In genomic region chr13:94873111-94874038, GRCm38 (mm10) we compare ENCODE assay signal across 11 mouse cellular contexts. TPM values are rescaled to one million over a fixed set of nuclear protein-coding genes. Genes with fewer than 3 reads are reported as not detected.
DNase-seq lines count a peak whose midpoint lies in the region; ATAC-seq and TF ChIP-seq lines count a peak whose summit lies in the region.
"Had no signal": no experiment of that assay in that cellular context is flagged by ENCODE, and none has a peak within 500 bp of the region (broad histone marks: within the 10 kb centered on the region; RNA-seq: fewer than 3 reads in every experiment).

No protein-coding gene starts in this region.

- no peak for DNase-seq in heart, adult 2 months
- peak; percentile 54 for DNase-seq in ES-CJ7 (ENCODE audit: low read depth, low spot score)
- no peak for DNase-seq in spleen, postnatal 36 days (ENCODE audit: low spot score in 2 of 2)
- DNase-seq in urinary bladder, postnatal 4 days (ENCODE audit: low spot score in 2 of 2) = no peak
- DNase-seq in spleen, adult 12 weeks (ENCODE audit: low spot score) = no peak
- DNase-seq: kidney, postnatal 25 days had no signal

- no peak for ATAC-seq in heart, embryonic 15.5 days (replicated peaks; ENCODE audit: insufficient number of reproducible peaks, insufficient read depth, low FRiP score, low read depth)
- ATAC-seq in erythroid progenitor cell, adult 5-6 weeks (replicated peaks; ENCODE audit: low FRiP score, poor library complexity, severe bottlenecking) = 0 out of 2 replicates have a peak, but pooled peaks have one; percentile 19
- ATAC-seq in limb, embryonic 13.5 days (ENCODE audit: low FRiP score, low read depth) = no peak

- WGBS in heart, embryonic 15.5 days = 2% methylated on average over 54 of the region's 54 CpGs
- 2% methylated on average over 54 of the region's 54 CpGs for WGBS in heart, adult 2 months
- under 1% methylated on average over 54 of the region's 54 CpGs for WGBS in limb, embryonic 13.5 days

- intact Hi-C loops in heart, adult 2 months (cut with DNase I) = no loop called here

- TF ChIP-seq EP300 in heart, adult 2 months (IDR thresholded peaks at IDR 0.05; ENCODE audit: insufficient read depth, low read depth, low read length) = no peak

- no peak for TF ChIP-seq CTCF in heart, adult 2 months (IDR thresholded peaks at IDR 0.05)

- peaks cover 93% of the 10 kb centered on the region for H3K27me3 ChIP-seq in heart, embryonic 15.5 days
- peaks cover 40% of the 10 kb centered on the region for H3K27me3 ChIP-seq in heart, adult 2 months (ENCODE audit: control insufficient read depth, insufficient read depth, low read length)
- H3K27me3 ChIP-seq in limb, embryonic 13.5 days = peaks cover 95% of the 10 kb centered on the region
- H3K27me3 ChIP-seq: CH12.LX had no signal

- H3K9me3 ChIP-seq in heart, embryonic 15.5 days (replicated peaks) = no peaks in the 10 kb centered on the region
- no peaks in the 10 kb centered on the region for H3K9me3 ChIP-seq in limb, embryonic 13.5 days
- H3K9me3 ChIP-seq: liver, embryonic 15.5 days had no signal

- no peak overlapping the region for H3K27ac ChIP-seq in heart, embryonic 15.5 days
- no peak overlapping the region for H3K27ac ChIP-seq in heart, adult 2 months
- no peak overlapping the region for H3K27ac ChIP-seq in limb, embryonic 13.5 days
- H3K27ac ChIP-seq: liver, embryonic 15.5 days had no signal

- peak overlapping the region; percentile 26 for H3K4me3 ChIP-seq in heart, embryonic 15.5 days
- H3K4me3 ChIP-seq in heart, adult 2 months = no peak overlapping the region
- H3K4me3 ChIP-seq in limb, embryonic 13.5 days = peak overlapping the region; percentile 12; the same call in 1 of the 2 replicates
- H3K4me3 ChIP-seq: liver, embryonic 15.5 days had no signal

- no peak overlapping the region for H3K9ac ChIP-seq in heart, embryonic 15.5 days
- no peak overlapping the region for H3K9ac ChIP-seq in heart, adult 2 months (ENCODE audit: low read depth, low read length)
- H3K9ac ChIP-seq in limb, embryonic 13.5 days = no peak overlapping the region
- H3K9ac ChIP-seq: liver, embryonic 15.5 days had no signal

- peak overlapping the region; percentile 32; the same call in 1 of the 2 replicates for H3K4me2 ChIP-seq in heart, embryonic 15.5 days
- peak overlapping the region; percentile 34 for H3K4me2 ChIP-seq in limb, embryonic 13.5 days (replicated peaks)
- H3K4me2 ChIP-seq: liver, embryonic 15.5 days had no signal

- peaks cover 20% of the 10 kb centered on the region for H3K4me1 ChIP-seq in heart, embryonic 15.5 days (replicated peaks)
- no peaks in the 10 kb centered on the region for H3K4me1 ChIP-seq in heart, adult 2 months (ENCODE audit: control insufficient read depth, insufficient read depth, low read length)
- peaks cover 9% of the 10 kb centered on the region for H3K4me1 ChIP-seq in limb, embryonic 13.5 days

- no peaks in the 10 kb centered on the region for H3K79me2 ChIP-seq in heart, adult 2 months (replicated peaks; ENCODE audit: control insufficient read depth, insufficient read depth, low read length)

- H3K36me3 ChIP-seq in heart, embryonic 15.5 days = no peaks in the 10 kb centered on the region
- no peaks in the 10 kb centered on the region for H3K36me3 ChIP-seq in heart, adult 2 months (ENCODE audit: control insufficient read depth, insufficient read depth, low read length)
- no peaks in the 10 kb centered on the region for H3K36me3 ChIP-seq in limb, embryonic 13.5 days
- H3K36me3 ChIP-seq: liver, embryonic 15.5 days had no signal

- TF ChIP-seq POLR2A in heart, adult 2 months (IDR thresholded peaks at IDR 0.05; ENCODE audit: insufficient read depth, low read depth, low read length) = no peak

RNA-seq across cellular contexts. Expression of gene Otp, which starts 2.0 kb away (rescaled TPM):
- not detected in 2 replicates for polyA plus RNA-seq in heart, embryonic 15.5 days (2015; fragmentation: Nextera tagmentation; extraction: Ambion mirVana)
- total RNA-seq in heart, adult 2 months (2021) = not detected
- polyA plus RNA-seq in heart, adult 2 months (2012; rRNA removed) = not detected in 2 replicates
- total RNA-seq in erythroid progenitor cell, adult 5-6 weeks (2015; ENCODE audit: low replicate concordance) = not detected in 2 replicates
- not detected in 2 replicates for total RNA-seq in erythroid progenitor cell, adult 5-6 weeks (2017; ENCODE audit: low replicate concordance)
- not detected in 2 replicates for polyA plus RNA-seq in limb, embryonic 13.5 days (2015; fragmentation: Nextera tagmentation; extraction: Ambion mirVana)
- total RNA-seq: CH12.LX had no signal
- polyA plus RNA-seq: liver, embryonic 15.5 days had no signal
